Mouse (Mus musculus) embryonic fibroblast, embryonic 13.5 days (primary cell): ENCODE measurements around the gene Gsc.

Experiments
- CTCF ChIP-seq: IDR thresholded peaks from 2 replicates; pipeline ENCODE4 v1.5.1; 2011; ENCODE audit warnings: mild to moderate bottlenecking, control low read depth, low read length, moderate library complexity, borderline replicate concordance; ENCODE audit not compliant: insufficient read depth
- POLR2A ChIP-seq: IDR thresholded peaks from 2 replicates; pipeline ENCODE4 v1.6.1; 2011; ENCODE audit warnings: low read depth, mild to moderate bottlenecking, control low read depth, low read length, moderate library complexity

DNA sequence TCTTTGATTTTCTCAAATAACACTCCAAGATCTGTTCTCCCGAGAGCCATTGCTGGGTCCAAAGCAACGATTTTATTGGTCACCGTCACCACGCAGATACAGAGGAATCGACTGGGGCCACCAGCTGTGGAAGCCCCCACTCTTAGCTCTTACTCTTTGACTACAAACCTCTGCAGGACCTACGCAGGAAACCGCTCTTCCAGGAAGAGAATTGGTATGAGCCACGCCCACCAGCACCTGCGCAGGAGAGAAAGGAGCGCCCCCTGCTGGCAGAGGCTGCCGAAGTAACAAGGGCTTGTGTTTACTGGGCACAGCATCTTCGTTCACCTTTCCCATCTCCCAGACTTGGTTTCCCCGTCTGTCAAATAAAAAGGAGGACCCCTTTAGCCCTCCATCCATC is 25.0 kb downstream of the Gsc start:
- TF ChIP-seq CTCF (peak; percentile 50; the same call in 1 of the 2 replicates), POLR2A (no peak)
